Mouse (Mus musculus): ENCODE data around the gene Alpk3.

DNA sequence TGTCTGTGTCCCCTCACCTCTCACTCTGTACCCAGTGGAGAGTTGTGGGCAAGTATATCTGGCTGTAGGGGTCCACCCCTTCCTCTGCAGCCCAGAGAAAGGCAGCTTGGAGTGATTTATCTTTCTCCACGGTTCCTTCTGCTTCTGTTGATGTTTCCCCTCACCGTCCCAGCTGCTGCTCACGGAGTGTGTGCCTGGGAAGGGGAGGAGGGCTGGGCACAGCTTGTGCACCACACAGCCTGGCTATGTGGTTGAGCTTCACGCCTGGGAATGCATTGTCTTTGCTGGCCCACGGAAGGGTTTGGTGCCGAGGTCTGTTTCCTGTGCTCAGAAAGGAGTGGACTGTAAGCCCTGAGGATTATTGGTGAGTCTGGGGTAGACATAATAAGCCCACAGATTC lies 9.3 kb downstream of the Alpk3 start:
- TF ChIP-seq CTCF (IDR thresholded peaks at IDR 0.05; ENCODE audit: low read depth, low read length) (no peak), GATA1 (IDR thresholded peaks at IDR 0.05; ENCODE audit: borderline replicate concordance, low read length) (no peak)
